Mouse (Mus musculus): ENCODE measurements around the gene Lrp2. TPM values are rescaled to one million over a fixed set of nuclear protein-coding genes. Genes with fewer than 3 reads are reported as not detected.

Lrp2 gene
- polyA plus RNA-seq, 1 experiment, result 1.5 TPM

DNA sequence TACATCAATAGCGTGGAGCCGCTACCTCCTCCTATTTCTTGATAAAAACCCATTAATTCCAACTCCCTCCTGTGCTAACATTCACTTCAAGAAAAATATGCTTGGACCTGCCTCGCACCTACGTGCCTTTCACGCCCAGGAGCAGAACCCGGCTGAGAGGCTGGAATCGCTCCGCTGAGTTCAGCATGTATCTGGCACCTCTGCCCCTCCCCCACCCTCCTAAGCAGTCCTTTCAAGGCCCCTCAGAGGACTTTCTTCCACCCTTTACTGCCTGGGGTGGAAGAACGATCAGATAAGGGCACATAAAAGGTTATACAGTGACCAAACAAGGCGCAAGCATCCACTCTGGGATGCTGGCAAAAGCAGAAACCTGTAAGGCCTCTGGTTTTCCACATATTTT, 26.4 kb upstream of the Lrp2 start:
- H3K4me3 ChIP-seq (ENCODE audit: insufficient read depth, low read length), result no peak overlapping the region
- TF ChIP-seq POLR2A (IDR thresholded peaks at IDR 0.05; ENCODE audit: low read depth, low read length) (no peak), CTCF (IDR thresholded peaks at IDR 0.05; ENCODE audit: borderline replicate concordance, insufficient read depth, low read length) (no peak)
- H3K4me1 ChIP-seq (ENCODE audit: control insufficient read depth, insufficient read depth, low read length), result no peaks in the 10 kb centered on the region
- H3K27ac ChIP-seq (ENCODE audit: insufficient read depth, low read length), result no peak overlapping the region

GRCm38 (mm10) chr2:69606621-69607020, 20.8 kb upstream of the Lrp2 start:
- no peak overlapping the region for H3K27ac ChIP-seq (ENCODE audit: insufficient read depth, low read length)
- TF ChIP-seq CTCF (IDR thresholded peaks at IDR 0.05; ENCODE audit: borderline replicate concordance, insufficient read depth, low read length), result no peak
- TF ChIP-seq POLR2A (IDR thresholded peaks at IDR 0.05; ENCODE audit: low read depth, low read length), result no peak

GRCm38 (mm10) chr2:69603726-69604393, 18.0 kb upstream of the Lrp2 start:
- Histone ChIP-seq H3K4me3 (ENCODE audit: insufficient read depth, low read length) (no peak overlapping the region), H3K4me1 (ENCODE audit: control insufficient read depth, insufficient read depth, low read length) (no peaks in the 10 kb centered on the region), H3K27ac (ENCODE audit: insufficient read depth, low read length) (no peak overlapping the region)
- TF ChIP-seq POLR2A (IDR thresholded peaks at IDR 0.05; ENCODE audit: low read depth, low read length), result no peak
- no peak for TF ChIP-seq CTCF (IDR thresholded peaks at IDR 0.05; ENCODE audit: borderline replicate concordance, insufficient read depth, low read length)

More at GRCm38 (mm10) chr2:69606621-69607020, 20.8 kb upstream of the Lrp2 start:
- Histone ChIP-seq H3K4me3 (ENCODE audit: insufficient read depth, low read length) (no peak overlapping the region), H3K4me1 (ENCODE audit: control insufficient read depth, insufficient read depth, low read length) (no peaks in the 10 kb centered on the region)

- Histone ChIP-seq H3K4me1 (ENCODE audit: control insufficient read depth, insufficient read depth, low read length) (no peaks in the 10 kb centered on the region), H3K4me3 (ENCODE audit: insufficient read depth, low read length) (no peak overlapping the region), H3K27ac (ENCODE audit: insufficient read depth, low read length) (no peak overlapping the region)
- TF ChIP-seq CTCF (IDR thresholded peaks at IDR 0.05; ENCODE audit: borderline replicate concordance, insufficient read depth, low read length), result no peak
- no peak for TF ChIP-seq POLR2A (IDR thresholded peaks at IDR 0.05; ENCODE audit: low read depth, low read length)
These were observed 7.3 kb upstream of the Lrp2 start for GRCm38 (mm10) chr2:69593168-69593567.

DNA sequence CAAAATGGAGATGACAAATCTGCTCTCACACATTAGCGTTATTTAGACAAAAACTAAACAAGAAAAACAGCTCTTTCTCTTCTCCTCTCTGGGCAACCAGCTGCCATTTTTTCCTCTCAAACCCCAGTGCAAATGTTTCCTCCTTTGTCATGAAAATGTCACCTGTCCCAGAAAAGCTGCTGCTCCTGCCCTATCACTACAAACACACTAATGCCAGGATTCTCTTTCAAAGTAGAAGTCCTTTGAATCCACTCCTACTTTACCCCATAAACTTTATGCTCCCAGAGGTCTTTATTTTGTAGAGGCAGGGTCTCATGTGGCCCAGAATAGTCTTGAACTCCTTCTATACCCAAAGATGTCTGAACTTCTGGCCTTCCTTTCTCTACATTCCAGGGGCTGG, 6.7 kb upstream of the Lrp2 start:
- no peak overlapping the region for H3K27ac ChIP-seq (ENCODE audit: insufficient read depth, low read length)
- no peak for TF ChIP-seq POLR2A (IDR thresholded peaks at IDR 0.05; ENCODE audit: low read depth, low read length)
- no peak for TF ChIP-seq CTCF (IDR thresholded peaks at IDR 0.05; ENCODE audit: borderline replicate concordance, insufficient read depth, low read length)
- no peaks in the 10 kb centered on the region for H3K4me1 ChIP-seq (ENCODE audit: control insufficient read depth, insufficient read depth, low read length)
- no peak overlapping the region for H3K4me3 ChIP-seq (ENCODE audit: insufficient read depth, low read length)

DNA sequence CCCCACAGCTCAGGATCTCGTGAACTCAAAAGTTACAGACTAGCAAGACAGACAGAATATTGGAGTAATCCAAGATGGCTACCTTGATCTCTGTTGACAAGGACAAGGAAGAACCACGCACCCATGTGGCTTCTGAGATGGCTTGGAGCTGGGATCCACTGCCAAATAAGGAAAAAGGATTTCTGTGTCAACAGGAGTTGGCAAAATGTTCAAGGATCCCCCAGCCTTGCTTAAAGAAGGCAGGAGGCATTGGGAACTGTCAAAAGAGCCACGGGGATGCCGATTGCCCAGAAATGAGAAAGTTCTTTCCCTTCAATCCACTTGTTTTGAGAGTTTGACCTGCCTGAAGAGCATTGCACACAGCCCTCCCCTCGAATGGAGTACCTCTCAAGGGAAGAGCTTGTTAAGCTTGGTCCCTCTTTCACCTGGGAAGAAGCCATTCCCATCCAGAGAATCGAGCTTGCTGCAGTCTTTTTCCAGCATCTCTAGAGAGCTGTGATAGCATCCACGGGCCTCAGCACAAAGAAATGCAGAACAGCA, 6.2 kb upstream of the Lrp2 start:
- Histone ChIP-seq H3K4me1 (ENCODE audit: control insufficient read depth, insufficient read depth, low read length) (no peaks in the 10 kb centered on the region), H3K27ac (ENCODE audit: insufficient read depth, low read length) (no peak overlapping the region), H3K4me3 (ENCODE audit: insufficient read depth, low read length) (no peak overlapping the region)
- TF ChIP-seq CTCF (IDR thresholded peaks at IDR 0.05; ENCODE audit: borderline replicate concordance, insufficient read depth, low read length), result no peak
- TF ChIP-seq POLR2A (IDR thresholded peaks at IDR 0.05; ENCODE audit: low read depth, low read length), result no peak

GRCm38 (mm10) chr2:69590548-69590947, 4.7 kb upstream of the Lrp2 start:
- Histone ChIP-seq H3K4me1 (ENCODE audit: control insufficient read depth, insufficient read depth, low read length) (no peaks in the 10 kb centered on the region), H3K27ac (ENCODE audit: insufficient read depth, low read length) (no peak overlapping the region), H3K4me3 (ENCODE audit: insufficient read depth, low read length) (no peak overlapping the region)
- TF ChIP-seq CTCF (IDR thresholded peaks at IDR 0.05; ENCODE audit: borderline replicate concordance, insufficient read depth, low read length) (no peak), POLR2A (IDR thresholded peaks at IDR 0.05; ENCODE audit: low read depth, low read length) (no peak)

- no peak overlapping the region for H3K4me3 ChIP-seq (ENCODE audit: insufficient read depth, low read length)
- no peak overlapping the region for H3K27ac ChIP-seq (ENCODE audit: insufficient read depth, low read length)
- TF ChIP-seq CTCF (IDR thresholded peaks at IDR 0.05; ENCODE audit: borderline replicate concordance, insufficient read depth, low read length), result no peak
- no peak for TF ChIP-seq POLR2A (IDR thresholded peaks at IDR 0.05; ENCODE audit: low read depth, low read length)
- H3K4me1 ChIP-seq (ENCODE audit: control insufficient read depth, insufficient read depth, low read length), result no peaks in the 10 kb centered on the region
These were observed 2.0 kb upstream of the Lrp2 start for GRCm38 (mm10) chr2:69587896-69588295.

DNA sequence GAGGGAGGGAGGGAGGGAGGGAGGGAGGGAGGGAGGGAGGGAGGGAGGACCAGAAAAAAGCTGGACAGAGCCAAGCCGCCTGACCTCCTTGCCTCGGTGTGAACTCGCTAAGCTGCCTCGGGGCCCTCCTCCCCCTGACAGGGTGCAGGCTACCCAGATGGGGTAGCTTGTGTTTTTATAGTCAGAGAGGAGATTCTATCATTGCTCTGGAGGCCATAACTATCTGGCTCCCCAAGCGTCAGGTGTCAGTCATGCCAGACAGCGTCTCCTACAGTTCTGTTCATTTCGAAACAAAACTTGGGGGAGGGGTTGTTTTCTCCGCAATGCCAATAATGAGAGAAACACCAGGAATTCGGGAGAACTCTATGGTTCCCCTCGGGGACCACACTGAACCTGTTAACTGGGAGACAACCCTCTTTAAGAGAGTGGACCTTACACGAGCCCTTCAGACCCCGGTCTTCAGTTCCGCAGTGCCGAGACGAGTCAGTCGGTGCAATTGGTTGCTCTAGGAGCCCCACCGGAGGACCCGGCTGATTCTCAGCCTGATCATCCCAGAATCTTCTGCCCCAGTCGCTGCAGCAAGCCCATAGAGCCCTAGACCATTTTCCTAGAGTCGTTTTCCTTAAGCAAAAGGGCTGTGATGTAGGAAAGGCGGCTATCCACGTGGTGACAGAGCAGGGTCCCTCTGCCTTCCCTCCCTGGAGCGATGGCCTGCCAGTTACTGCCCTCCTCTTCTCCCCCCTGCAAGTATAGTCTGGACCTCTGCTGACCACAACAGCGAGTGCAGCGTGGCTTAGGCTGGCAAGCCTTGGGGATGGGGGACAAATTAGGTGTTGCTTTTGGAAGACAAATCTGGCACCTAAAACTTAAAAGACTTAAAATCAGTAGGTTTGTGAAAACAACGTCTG, 1.2 kb upstream of the Lrp2 start:
- no peaks in the 10 kb centered on the region for H3K4me1 ChIP-seq (ENCODE audit: control insufficient read depth, insufficient read depth, low read length)
- TF ChIP-seq POLR2A (IDR thresholded peaks at IDR 0.05; ENCODE audit: low read depth, low read length) (no peak), CTCF (IDR thresholded peaks at IDR 0.05; ENCODE audit: borderline replicate concordance, insufficient read depth, low read length) (no peak)
- no peak overlapping the region for H3K27ac ChIP-seq (ENCODE audit: insufficient read depth, low read length)
- no peak overlapping the region; the same call in 1 of the 2 replicates for H3K4me3 ChIP-seq (ENCODE audit: insufficient read depth, low read length)

Measured in embryonic fibroblast, embryonic 13.5 days (primary cell).